Mouse (Mus musculus) cortical plate, adult 2 months (tissue): Measurements from ENCODE around the gene Armc7.

Experiments
- CTCF ChIP-seq: fragments of 200-500 bp; IDR thresholded peaks from 2 replicates; pipeline ENCODE4 v1.5.1; 2011; ENCODE audit warnings: mild to moderate bottlenecking, control low read depth, low read length; ENCODE audit not compliant: insufficient read depth; ENCODE audit errors: extremely low read depth
- POLR2A ChIP-seq: fragments of 200-500 bp; IDR thresholded peaks from 2 replicates; pipeline ENCODE4 v1.6.1; 2011; ENCODE audit warnings: mild to moderate bottlenecking, low read length, control low read depth; ENCODE audit not compliant: insufficient read depth; ENCODE audit errors: extremely low read depth

DNA sequence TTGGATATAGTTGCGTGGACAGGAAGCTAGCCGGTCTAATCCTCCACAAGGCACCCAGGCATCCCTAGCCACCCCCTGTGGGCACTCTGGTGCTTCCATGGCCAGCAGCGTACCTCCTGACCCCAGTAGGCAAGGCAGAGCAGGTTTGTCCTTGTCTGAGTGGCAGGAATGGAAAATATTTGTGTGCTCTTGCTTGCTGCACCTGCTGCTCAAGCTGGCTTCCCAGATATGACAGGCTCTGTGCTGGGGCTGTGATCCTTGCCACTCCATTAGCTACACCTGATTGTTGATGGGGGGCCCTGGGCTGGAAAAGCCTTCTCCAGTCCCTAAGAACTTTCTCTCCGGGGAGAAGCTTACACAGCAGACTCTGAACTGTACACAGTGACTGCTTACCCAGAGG is 22.2 kb upstream of the Armc7 start:
- TF ChIP-seq CTCF (no peak), POLR2A (no peak)
